Mouse (Mus musculus) urinary bladder, adult 18-20 months (tissue): Measurements from ENCODE around the gene Cabp5.
"Not testable (repeated sequence)": the region's sequence is repeated elsewhere in the genome, so short reads cannot be mapped to it uniquely, and the experiment has no call there.

Experiments used
- DNase-seq, 2 experiments: peaks; one replicate each; pipeline ENCODE4 v3.0.0; 2022; ENCODE audit warnings: low spot score in 2 of 2, mixed read lengths in 2 of 2

Cabp5 gene

DNA sequence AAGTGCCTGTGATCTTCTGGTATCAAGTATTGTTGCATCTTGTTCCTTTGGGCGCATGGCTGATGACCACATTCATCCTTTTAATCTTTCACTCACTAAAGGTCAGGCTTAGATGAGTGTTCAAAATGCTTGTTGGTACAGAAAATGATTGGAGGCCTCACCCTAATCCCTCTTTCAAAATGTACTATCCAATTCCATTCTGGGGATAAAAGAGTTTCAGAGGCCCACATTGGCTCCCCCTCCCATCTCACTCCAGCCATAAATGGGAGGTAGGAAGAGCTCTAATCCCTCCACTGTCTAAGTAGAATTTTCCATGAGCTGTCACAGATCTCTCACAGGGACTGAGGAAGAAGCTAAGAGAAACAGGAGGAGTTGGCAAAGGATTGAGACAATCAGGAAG lies at the start of gene Cabp5:
Cabp5 (plus strand) TSS at position 301 of the 400 bp plus-strand sequence.
- DNase-seq, result no peak

DNA sequence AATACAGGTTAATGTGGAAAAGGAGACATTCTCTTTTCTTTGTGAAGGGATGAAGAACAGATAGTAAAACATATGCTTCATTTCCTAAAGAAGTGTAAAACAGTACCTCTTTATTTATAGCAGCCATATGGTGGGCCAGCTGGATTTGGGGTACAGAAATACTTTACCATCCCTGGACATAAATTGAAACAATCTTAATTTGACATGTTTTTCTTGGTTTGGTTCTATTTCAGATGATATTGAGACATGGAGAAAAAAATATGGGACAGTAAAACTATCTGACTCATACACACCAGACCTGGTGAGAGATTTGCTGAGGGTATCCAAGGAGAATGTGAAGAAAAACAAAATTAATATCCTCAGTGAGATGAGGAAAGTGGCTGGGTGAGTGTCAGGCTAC lies 42.0 kb upstream of the Cabp5 start:
- no peak for DNase-seq

DNA sequence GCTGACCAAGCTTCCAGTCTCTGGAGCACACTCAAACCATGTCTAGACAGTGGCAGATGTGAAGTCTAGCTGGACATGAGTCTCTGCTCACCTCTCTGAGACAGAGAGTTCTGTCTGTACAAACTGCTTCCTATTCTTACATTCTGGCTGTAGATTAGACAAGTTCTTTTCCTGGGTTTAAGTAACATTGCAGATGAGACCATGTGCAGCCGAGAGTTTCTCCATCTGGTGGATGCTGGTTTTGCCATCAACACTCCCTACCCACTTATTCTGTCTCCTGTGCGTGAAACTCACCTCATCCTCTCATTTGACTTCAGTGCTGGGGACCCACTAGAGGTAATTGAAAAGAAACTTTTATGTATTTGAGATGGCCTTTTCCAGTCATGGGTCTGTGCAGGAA lies 17.3 kb upstream of the Cabp5 start:
- no peak for DNase-seq

DNA sequence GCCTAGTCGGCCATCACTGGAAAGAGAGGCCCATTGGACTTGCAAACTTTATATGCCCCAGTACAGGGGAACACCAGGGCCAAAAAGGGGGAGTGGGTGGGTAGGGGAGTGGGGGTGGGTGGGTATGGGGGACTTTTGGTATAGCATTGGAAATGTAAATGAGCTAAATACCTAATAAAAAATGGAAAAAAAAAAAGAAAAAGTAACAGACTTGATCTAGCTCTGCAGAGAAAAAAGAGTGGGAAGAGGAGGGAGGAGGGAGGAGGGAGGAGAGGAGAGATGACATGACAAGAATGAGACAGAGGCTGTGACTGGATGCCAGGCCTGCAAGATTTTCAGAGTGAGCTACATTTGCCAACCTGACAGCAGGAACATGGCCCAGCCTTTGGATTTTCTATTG lies 52.6 kb downstream of the Cabp5 start, which contains the start of gene Bsph1:
Bsph1 (plus strand) TSS at position 301 of the 400 bp plus-strand sequence.
- DNase-seq, result not testable (repeated sequence)
